Mouse (Mus musculus) myocyte (in vitro differentiated cells): ENCODE data around the gene Erich6b. TPM values are rescaled to one million over a fixed set of nuclear protein-coding genes. Genes with fewer than 3 reads are reported as not detected.

Experiments
- H3K27me3 ChIP-seq: one replicate; pipeline ENCODE4 v1.6.1; 2011; ENCODE audit not compliant: control insufficient read depth, insufficient read depth, insufficient read length
- H3K36me3 ChIP-seq: one replicate; pipeline ENCODE4 v1.6.1; 2011; ENCODE audit not compliant: control insufficient read depth, insufficient read depth
- H3K4me2 ChIP-seq: one replicate; pipeline ENCODE4 v1.6.1; 2011; ENCODE audit warnings: low read depth, control low read depth
- H3K4me3 ChIP-seq: one replicate; pipeline ENCODE4 v1.5.1; 2011; ENCODE audit warnings: mild to moderate bottlenecking, control low read depth, moderate library complexity
- H3K79me2 ChIP-seq: one replicate; pipeline ENCODE4 v1.6.1; 2011; ENCODE audit not compliant: control insufficient read depth, insufficient read depth
- H3ac ChIP-seq: one replicate; pipeline ENCODE4 v1.6.1; 2011; ENCODE audit not compliant: control insufficient read depth, insufficient read length
- CEBPB ChIP-seq: IDR thresholded peaks from 2 replicates; pipeline ENCODE4 v1.6.1; 2011; ENCODE audit warnings: mild to moderate bottlenecking, moderate library complexity; ENCODE audit not compliant: poor library complexity, insufficient read depth, severe bottlenecking
- E2F4 ChIP-seq: IDR thresholded peaks from one replicate; pipeline ENCODE4 v1.6.1; 2011; ENCODE audit warnings: mild to moderate bottlenecking, control low read depth, moderate library complexity; ENCODE audit not compliant: insufficient read depth
- MAX ChIP-seq: IDR thresholded peaks from one replicate; pipeline ENCODE4 v1.6.1; 2011; ENCODE audit warnings: low read depth, mild to moderate bottlenecking, control low read depth
- MYOD1 ChIP-seq, 3 experiments: IDR thresholded peaks; one replicate each; pipeline ENCODE4 v1.6.1; 2011; ENCODE audit warnings: control low read depth in 2 of 3, low read depth in 2 of 3, mild to moderate bottlenecking in 2 of 3, moderate library complexity in 1 of 3; ENCODE audit not compliant: insufficient read length in 2 of 3, control insufficient read depth in 1 of 3
- MYOG ChIP-seq, 3 experiments: IDR thresholded peaks; one replicate each; pipeline ENCODE4 v1.6.1; 2011; ENCODE audit warnings: control low read depth in 2 of 3, low read depth in 2 of 3, mild to moderate bottlenecking in 2 of 3; ENCODE audit not compliant: insufficient read length in 2 of 3, control insufficient read depth in 1 of 3, insufficient read depth in 1 of 3
- POLR2A ChIP-seq: IDR thresholded peaks from one replicate; pipeline ENCODE4 v1.6.1; 2011; ENCODE audit warnings: low read depth, mild to moderate bottlenecking, control low read depth, moderate library complexity; ENCODE audit not compliant: insufficient read length
- POLR2AphosphoS2 ChIP-seq: IDR thresholded peaks from one replicate; pipeline ENCODE4 v1.6.1; 2011; ENCODE audit warnings: low read depth, control low read depth; ENCODE audit not compliant: insufficient read length
- REST ChIP-seq: IDR thresholded peaks from one replicate; pipeline ENCODE4 v1.6.1; 2011; ENCODE audit warnings: mild to moderate bottlenecking, control low read depth, moderate library complexity; ENCODE audit not compliant: insufficient read depth, insufficient read length
- SRF ChIP-seq: IDR thresholded peaks from one replicate; pipeline ENCODE4 v1.6.1; 2011; ENCODE audit warnings: low read depth; ENCODE audit not compliant: control insufficient read depth, insufficient read length
- TCF12 ChIP-seq: IDR thresholded peaks from one replicate; pipeline ENCODE4 v1.6.1; 2011; ENCODE audit warnings: mild to moderate bottlenecking, control low read depth; ENCODE audit not compliant: poor library complexity, insufficient read depth, severe bottlenecking
- TCF3 ChIP-seq: IDR thresholded peaks from one replicate; pipeline ENCODE4 v1.6.1; 2011; ENCODE audit warnings: low read depth, control low read depth; ENCODE audit not compliant: insufficient read length
- USF1 ChIP-seq: IDR thresholded peaks from one replicate; pipeline ENCODE4 v1.6.1; 2011; ENCODE audit warnings: low read depth, mild to moderate bottlenecking, control low read depth, moderate library complexity
- polyA plus RNA-seq: library from polyadenylated mRNA; unstranded; fragments of >200 nt; fragmentation: generic; extraction: Trizol; gene quantifications from one replicate; pipeline ENCODE4 v1.2.1, GENCODE M21; 2012; ENCODE audit warnings: missing spikeins

Gene Erich6b
- polyA plus RNA-seq, 1 experiment = not detected

- peaks cover 7% of the 10 kb centered on the region for H3K27me3 ChIP-seq
- H3K4me2 ChIP-seq = peak overlapping the region; percentile 60
- H3K36me3 ChIP-seq = no peaks in the 10 kb centered on the region
- H3K79me2 ChIP-seq = no peaks in the 10 kb centered on the region
- no peak overlapping the region for H3K4me3 ChIP-seq
- TF ChIP-seq CEBPB (peak; percentile 44; the same call in 1 of the 2 replicates), USF1 (no peak)
- no peak overlapping the region for H3ac ChIP-seq
Measured at GRCm38 (mm10) chr14:75635350-75635749, 6.7 kb upstream of the Erich6b start.

GRCm38 (mm10) chr14:75636107-75636506, 6.0 kb upstream of the Erich6b start:
- H3K36me3 ChIP-seq = no peaks in the 10 kb centered on the region
- H3K4me3 ChIP-seq = no peak overlapping the region
- H3K79me2 ChIP-seq = no peaks in the 10 kb centered on the region
- H3K4me2 ChIP-seq = peak overlapping the region; percentile 60
- TF ChIP-seq MYOD1 (IDR thresholded peaks at IDR 0.05; ENCODE audit: control insufficient read depth in 1 of 3, insufficient read length in 2 of 3, low read depth in 2 of 3) = no peak
- TF ChIP-seq CEBPB = no peak
- no peak for TF ChIP-seq USF1
- TF ChIP-seq TCF12 = no peak
- TF ChIP-seq SRF = no peak
- no peak for TF ChIP-seq POLR2A
- H3K27me3 ChIP-seq = peaks cover 7% of the 10 kb centered on the region
- no peak overlapping the region for H3ac ChIP-seq

- Histone ChIP-seq H3K27me3 (peaks cover 3% of the 10 kb centered on the region), H3ac (no peak overlapping the region), H3K4me3 (no peak overlapping the region), H3K36me3 (no peaks in the 10 kb centered on the region), H3K79me2 (no peaks in the 10 kb centered on the region), H3K4me2 (no peak overlapping the region)
- TF ChIP-seq TCF3 (no peak), CEBPB (no peak), MYOD1 (IDR thresholded peaks at IDR 0.05; ENCODE audit: control insufficient read depth in 1 of 3, insufficient read length in 2 of 3, low read depth in 2 of 3) (no peak), POLR2A (no peak), MAX (no peak), SRF (no peak), REST (no peak), MYOG (IDR thresholded peaks at IDR 0.05; ENCODE audit: control insufficient read depth in 1 of 3, insufficient read depth in 1 of 3, insufficient read length in 2 of 3, low read depth in 2 of 3) (no peak), TCF12 (no peak), E2F4 (no peak), USF1 (no peak), POLR2AphosphoS2 (no peak)
Measured at GRCm38 (mm10) chr14:75637641-75638040, 4.4 kb upstream of the Erich6b start.

- TF ChIP-seq MAX (no peak), USF1 (no peak), TCF12 (no peak), POLR2A (no peak), SRF (no peak), E2F4 (no peak), TCF3 (no peak), POLR2AphosphoS2 (no peak), REST (no peak), CEBPB (no peak), MYOG (IDR thresholded peaks at IDR 0.05; ENCODE audit: control insufficient read depth in 1 of 3, insufficient read depth in 1 of 3, insufficient read length in 2 of 3, low read depth in 2 of 3) (no peak), MYOD1 (IDR thresholded peaks at IDR 0.05; ENCODE audit: control insufficient read depth in 1 of 3, insufficient read length in 2 of 3, low read depth in 2 of 3) (no peak)
- Histone ChIP-seq H3K4me3 (no peak overlapping the region), H3ac (no peak overlapping the region), H3K79me2 (no peaks in the 10 kb centered on the region), H3K27me3 (peaks cover 9% of the 10 kb centered on the region), H3K4me2 (no peak overlapping the region), H3K36me3 (no peaks in the 10 kb centered on the region)
Measured at GRCm38 (mm10) chr14:75640846-75641245, 1.2 kb upstream of the Erich6b start.

- Histone ChIP-seq H3ac (no peak overlapping the region), H3K4me2 (no peak overlapping the region), H3K79me2 (no peaks in the 10 kb centered on the region), H3K4me3 (no peak overlapping the region), H3K27me3 (peaks cover 14% of the 10 kb centered on the region), H3K36me3 (no peaks in the 10 kb centered on the region)
- no peak for TF ChIP-seq USF1
- no peak for TF ChIP-seq MAX
- TF ChIP-seq TCF12 = no peak
- no peak for TF ChIP-seq POLR2AphosphoS2
- TF ChIP-seq CEBPB = no peak
- TF ChIP-seq MYOD1 (IDR thresholded peaks at IDR 0.05; ENCODE audit: control insufficient read depth in 1 of 3, insufficient read length in 2 of 3, low read depth in 2 of 3) = no peak
- no peak for TF ChIP-seq SRF
- no peak for TF ChIP-seq POLR2A
- TF ChIP-seq MYOG (IDR thresholded peaks at IDR 0.05; ENCODE audit: control insufficient read depth in 1 of 3, insufficient read depth in 1 of 3, insufficient read length in 2 of 3, low read depth in 2 of 3) = no peak
- no peak for TF ChIP-seq TCF3
Measured at GRCm38 (mm10) chr14:75641369-75641768, 690 bp upstream of the Erich6b start.
